Mouse (Mus musculus): ENCODE measurements around the gene Pum2. TPM values are rescaled to one million over a fixed set of nuclear protein-coding genes. Genes with fewer than 3 reads are reported as not detected.

Pum2 gene
- polyA plus RNA-seq (2017; shearing (Covaris generic)): 10 to 100 TPM in 1 of 2 experiments, 1 to 10 TPM in 1; 7.9 to 11.7 TPM

GRCm38 (mm10) chr12:8673974-8674306, at the start of gene Pum2:
Pum2 (plus strand) TSS chr12:8674134.

DNA sequence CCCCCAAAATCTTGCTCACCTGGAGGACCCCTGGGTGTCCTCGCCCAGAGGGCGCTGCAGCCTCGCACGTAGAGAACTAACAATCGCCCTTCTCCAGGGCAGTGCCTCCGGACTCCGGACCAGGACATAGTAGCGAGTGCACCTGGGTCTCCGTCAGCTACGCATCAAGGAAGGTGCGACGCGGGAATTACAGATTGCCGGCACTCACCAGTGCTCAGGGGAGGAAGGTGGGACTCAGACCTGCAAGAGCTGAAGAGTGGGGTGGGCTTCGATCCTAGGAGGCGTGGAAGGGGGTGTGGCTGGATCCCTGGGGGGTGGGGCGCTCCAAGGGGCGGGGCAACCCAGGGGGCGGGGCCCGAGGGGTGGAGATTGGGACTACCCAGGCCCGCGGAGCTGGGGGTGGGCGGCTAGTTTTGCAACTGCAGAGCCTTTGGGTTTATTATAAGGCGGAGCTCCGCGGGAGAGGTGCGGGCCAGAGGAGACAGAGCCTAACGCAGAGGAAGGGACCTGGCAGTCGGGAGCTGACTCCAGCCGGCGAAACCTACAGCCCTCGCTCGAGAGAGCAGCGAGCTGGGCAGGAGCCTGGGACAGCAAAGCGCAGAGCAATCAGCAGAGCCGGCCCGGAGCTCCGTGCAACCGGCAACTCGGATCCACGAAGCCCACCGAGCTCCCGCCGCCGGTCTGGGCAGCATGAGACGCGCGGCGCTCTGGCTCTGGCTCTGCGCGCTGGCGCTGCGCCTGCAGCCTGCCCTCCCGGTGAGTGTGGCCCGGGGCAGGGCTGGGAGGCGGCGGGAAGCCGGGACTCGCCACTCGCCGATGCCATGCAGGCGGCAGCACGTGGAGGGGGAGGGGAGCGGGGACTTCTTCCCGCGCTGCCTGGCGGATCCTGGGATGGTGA, 97.3 kb downstream of the Pum2 start, which contains the start of gene Sdc1:
Gene Sdc1, plus strand, starts transcription at position 378 of the 898 bp plus-strand sequence.

Other genes with a start within 250 kb of the Pum2 start
- 10 to 100 TPM in 1 of 2 experiments, 1 to 10 TPM in 1; 5.8 to 13.3 TPM for gene Rhob, start 174.1 kb upstream of the Pum2 start, polyA plus RNA-seq (2017; shearing (Covaris generic))
- not detected for gene Slc7a15, start 75.1 kb upstream of the Pum2 start, polyA plus RNA-seq (2017; shearing (Covaris generic))
- gene Sdc1, start 97.2 kb downstream of the Pum2 start, polyA plus RNA-seq (2017; shearing (Covaris generic)): 1 to 10 TPM in 1 of 2 experiments, under 1 TPM in 1; 0.71 to 1.3 TPM
- 100 to 1,000 TPM; 149 to 174 TPM for gene Laptm4a, start 247.5 kb downstream of the Pum2 start, polyA plus RNA-seq (2017; shearing (Covaris generic))

All from inflammation-experienced regulatory T-cells (primary cell).